Mouse (Mus musculus) cortical plate, adult 2 months (tissue): ENCODE results near the gene Gal3st1.

ENCODE experiments used
- CTCF ChIP-seq: fragments of 200-500 bp; IDR thresholded peaks from 2 replicates; pipeline ENCODE4 v1.5.1; 2011; ENCODE audit warnings: mild to moderate bottlenecking, control low read depth, low read length; ENCODE audit not compliant: insufficient read depth; ENCODE audit errors: extremely low read depth
- POLR2A ChIP-seq: fragments of 200-500 bp; IDR thresholded peaks from 2 replicates; pipeline ENCODE4 v1.6.1; 2011; ENCODE audit warnings: mild to moderate bottlenecking, low read length, control low read depth; ENCODE audit not compliant: insufficient read depth; ENCODE audit errors: extremely low read depth

DNA sequence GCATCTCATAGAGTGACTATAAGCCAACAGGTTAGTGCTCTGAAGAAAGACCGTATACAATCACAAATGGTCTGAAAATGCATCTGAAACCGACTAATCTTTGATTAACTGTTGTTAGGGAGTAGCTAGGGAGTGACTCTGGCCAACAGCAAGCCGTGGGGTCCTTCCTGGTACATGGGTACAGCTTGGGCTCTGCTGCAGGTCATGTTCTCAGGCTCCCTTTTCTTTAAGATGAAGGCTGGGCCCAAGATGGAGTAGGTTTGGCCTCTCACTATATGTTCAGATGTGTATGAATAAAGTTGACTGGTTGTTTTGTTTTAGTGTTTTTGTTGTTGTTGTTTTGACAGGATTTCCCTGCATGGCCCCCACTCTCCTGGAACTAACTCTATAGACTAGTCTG, 21.7 kb upstream of the Gal3st1 start:
- TF ChIP-seq POLR2A (no peak), CTCF (no peak)
